Mouse (Mus musculus) lung, adult 18-20 months (tissue): ENCODE data around the gene Htr1f.

ENCODE experiments used
- DNase-seq, 2 experiments: peaks; one replicate each; pipeline ENCODE4 v3.0.0; 2022; ENCODE audit warnings: mixed read lengths in 2 of 2

Gene Htr1f

DNA sequence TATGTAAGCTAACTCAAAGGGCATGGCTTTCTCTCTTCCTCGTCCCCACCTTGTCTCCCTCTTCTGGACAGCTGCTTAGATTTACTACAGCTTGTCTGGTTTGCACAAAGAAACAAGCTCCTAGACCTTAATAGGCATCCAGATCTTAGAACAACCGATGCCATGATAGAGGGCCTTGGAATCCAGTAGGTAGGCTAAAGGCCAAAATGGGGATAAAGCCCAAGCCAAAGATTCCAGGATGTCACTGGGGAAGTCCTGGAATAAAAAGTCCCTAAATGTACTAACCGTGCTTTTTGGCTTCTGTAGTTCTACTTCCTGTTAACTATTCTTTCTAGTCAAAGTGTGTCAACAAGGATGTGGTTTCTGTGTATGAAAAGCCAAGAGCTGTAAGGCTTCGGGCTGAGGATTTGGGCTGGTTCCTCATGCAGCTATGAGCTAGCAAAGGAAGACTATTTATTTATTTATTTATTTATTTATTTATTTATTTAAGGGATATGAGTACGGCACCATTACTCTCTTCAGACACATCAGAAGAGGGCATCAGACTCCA is 163.9 kb downstream of the Htr1f start:
- DNase-seq, result peak in 1 of 2 experiments; percentile 7

DNA sequence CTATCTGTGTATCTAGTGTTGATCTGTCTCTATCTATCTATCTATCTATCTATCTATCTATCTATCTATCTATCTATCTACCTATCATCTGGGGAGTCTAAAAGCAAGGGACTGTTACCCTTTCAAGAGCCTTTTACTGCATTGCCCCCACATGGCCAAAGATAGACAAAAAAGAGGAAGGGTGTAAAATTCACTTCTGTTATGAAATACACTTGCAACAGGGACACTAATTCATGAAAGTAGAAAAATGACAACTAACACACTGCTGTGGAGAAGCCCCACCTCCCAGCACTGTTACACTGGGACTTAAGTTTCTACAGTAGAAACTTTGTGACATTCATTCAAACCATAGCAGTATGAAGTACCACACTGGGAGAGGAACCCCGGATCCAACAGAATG is 170.9 kb downstream of the Htr1f start:
- DNase-seq, result no peak

DNA sequence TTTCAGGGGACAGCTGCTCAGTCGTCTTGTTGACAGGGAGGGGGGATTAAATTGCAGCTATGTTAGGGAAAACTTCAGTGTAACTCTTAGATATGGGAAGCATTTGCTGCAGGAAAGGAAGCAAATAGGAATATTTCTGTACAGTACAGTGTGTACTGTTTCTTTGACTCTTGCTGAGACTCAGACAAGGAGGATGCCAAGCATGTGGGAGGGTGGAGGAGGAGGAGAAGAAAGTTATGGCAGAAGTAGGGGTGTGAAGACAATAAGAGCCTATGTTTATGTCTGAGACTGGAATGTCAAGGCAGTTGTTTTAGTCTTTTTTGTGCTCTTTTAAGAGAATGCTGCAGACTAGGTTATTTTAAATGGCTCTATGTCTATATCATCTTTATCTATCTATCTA is 171.6 kb downstream of the Htr1f start:
- no peak for DNase-seq

DNA sequence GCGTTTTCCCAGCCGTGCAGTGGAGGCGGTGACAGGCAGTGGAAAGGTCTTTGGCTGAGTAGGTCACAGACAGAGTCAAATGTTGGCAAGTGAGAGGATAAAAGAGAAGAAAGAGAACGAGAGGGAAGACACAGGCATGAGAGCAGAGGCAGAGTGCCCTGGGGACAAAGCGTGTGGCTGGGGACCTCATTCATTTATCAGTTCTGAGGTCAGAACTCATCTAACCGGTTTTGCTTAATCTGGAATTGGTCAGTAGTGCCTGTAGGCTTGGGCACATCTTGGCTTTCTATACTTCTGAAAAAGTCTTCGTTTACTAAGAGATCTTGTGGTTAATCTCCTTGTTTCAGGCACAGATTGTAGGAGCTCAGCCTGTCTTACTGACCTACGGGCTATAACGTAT is 182.2 kb downstream of the Htr1f start:
- DNase-seq, result no peak

DNA sequence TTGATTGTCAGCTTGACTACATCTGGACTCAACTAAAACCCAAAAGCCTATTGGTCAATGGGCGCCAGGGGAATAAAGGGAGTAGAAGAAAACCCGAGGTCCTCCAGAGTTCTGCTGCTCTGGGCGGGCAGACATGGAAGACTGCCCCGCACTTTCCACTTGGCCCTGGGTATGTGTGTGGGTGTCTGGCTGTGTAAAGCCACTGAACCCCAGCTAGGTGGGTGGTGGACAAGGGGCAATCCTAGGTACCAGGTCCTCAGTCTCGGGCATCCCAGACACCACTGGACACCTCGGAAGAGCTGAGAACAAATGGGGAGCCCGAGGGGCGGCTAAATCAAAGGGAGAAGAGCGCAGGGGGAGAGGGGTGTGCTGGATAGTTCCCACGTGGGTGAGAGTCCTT is 196.9 kb downstream of the Htr1f start:
- no peak for DNase-seq

DNA sequence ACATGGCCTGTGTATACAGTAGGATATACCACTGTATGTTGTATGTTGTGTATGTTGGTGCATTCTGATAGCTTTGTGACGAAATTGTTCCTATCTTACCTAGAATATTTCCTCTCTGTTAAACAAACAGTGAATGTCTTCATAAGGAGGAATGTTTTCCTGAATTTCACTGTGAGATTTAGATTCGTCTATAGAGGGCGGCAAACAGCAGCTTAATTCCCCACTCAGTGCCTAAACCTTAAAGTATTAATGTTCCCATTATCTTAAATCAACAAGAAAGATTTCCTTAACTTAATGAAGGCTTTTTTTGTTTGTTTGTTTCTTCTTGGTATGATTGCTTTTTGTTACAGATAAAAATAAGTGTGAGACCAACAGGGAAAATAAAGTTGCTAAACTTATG is 198.5 kb downstream of the Htr1f start:
- no peak for DNase-seq

DNA sequence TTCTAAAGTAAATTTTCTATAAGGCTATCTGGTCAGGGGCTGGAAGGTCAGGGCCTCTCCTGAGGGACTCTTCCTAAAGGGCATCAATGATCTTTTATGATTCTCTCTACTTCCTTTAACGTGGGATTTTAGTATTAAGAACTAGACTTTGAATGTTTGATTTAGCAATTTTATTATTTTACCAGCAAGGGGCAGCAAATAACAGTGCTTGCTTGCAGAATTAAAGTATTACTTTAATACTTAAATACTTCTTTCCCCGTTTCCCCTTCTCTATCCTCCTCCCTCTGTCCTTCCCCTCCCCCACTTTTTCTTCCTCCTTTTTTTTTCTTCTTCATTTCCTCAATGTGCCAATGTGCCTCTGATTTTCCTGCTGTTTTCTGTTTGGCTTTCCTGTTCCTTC is 202.3 kb downstream of the Htr1f start:
- DNase-seq, result no peak

DNA sequence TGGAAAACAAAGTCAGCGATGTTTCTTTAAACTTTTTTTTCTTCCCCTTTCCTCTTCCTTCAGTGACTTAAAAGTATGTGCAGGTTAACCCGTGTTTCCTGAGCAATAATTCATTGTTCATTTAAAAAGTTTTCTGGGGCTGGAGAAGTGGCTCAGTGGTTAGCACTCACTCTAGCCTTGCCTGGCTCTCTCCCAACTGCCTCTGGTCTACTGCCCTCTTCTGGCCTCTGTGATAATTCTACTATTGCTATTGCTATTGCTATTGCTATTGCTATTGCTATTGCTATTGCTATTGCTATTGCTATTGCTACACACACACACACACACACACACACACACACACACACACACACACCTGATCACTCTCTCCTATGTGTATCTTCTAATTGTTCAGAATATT is 206.6 kb downstream of the Htr1f start:
- DNase-seq, result peak in 1 of 2 experiments; percentile 20

DNA sequence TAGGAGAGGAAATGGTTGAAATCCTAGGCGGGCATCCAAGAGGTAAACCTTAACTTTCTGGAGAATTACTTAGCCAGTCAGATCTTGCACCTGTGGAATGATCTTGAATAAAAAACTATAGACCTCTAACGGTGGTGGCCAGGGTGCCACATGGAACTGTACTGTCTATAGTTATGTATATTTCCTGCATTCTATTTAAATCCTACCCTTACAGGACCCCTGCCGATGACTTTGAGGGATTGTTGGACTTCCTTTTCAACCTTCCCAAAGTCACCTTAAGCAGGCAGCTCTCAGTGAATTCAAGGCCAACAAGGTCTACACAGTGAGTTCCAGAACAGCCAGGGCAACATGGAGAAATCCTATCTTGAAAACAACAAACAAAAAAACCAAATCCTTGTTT is 216.2 kb downstream of the Htr1f start:
- DNase-seq, result no peak

DNA sequence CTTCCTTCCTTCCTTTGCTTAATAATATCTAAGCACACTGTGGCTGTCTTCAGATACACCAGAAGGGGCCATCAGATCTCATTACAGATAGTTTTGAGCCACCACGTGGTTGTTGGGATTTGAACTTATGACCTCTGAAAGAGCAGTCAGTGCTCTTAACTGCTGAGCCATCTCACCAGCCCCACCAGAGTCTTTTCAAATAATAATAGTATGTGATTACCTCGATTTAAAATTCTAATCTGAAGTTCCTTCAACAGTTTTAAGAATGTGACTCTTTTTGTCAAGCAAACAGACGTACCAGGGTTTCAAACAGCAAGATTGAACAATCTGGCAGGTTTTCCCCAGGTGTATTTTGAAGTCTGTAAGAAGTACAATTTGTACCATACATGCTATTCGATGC is 220.1 kb downstream of the Htr1f start:
- no peak for DNase-seq

DNA sequence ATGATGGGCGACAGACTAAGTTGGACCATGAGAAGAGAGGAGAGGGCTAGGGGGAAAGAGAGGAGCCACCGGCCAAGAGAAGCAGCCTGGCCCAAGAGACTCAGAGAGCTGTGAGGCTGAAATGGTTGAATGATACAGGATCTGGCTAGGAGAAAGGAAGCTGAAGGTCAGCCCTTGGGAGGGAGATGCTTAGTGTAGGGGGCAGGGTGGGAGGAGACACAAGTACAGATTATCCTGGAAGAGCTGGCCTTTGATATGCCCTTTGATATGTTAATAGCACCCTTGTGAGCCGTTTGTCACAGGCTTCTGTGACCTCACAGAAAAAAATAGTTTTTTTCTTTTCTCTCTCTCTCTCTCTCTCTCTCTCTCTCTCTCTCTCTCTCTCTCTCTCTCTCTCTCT is 220.5 kb downstream of the Htr1f start:
- no peak for DNase-seq

DNA sequence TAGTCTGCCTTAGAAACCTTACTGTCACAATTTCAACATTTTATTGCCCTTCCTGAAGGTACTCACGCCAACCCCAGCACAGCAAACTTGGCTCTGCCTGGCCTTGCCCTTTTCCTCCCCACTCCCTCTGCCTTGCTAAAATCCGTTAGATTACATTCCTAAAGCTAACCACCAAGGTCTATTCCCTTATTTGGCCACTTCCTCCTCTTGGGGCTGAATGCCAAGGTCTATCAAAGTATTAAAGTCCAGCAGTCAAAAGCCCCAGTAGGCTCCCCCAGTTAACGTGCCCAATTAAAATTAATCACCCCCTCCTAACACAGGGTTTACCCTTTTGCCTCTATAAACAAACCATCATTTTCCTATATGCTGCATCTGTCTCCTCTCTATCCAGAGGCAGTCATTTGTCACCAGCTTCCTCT is 221.2 kb downstream of the Htr1f start:
- no peak for DNase-seq

DNA sequence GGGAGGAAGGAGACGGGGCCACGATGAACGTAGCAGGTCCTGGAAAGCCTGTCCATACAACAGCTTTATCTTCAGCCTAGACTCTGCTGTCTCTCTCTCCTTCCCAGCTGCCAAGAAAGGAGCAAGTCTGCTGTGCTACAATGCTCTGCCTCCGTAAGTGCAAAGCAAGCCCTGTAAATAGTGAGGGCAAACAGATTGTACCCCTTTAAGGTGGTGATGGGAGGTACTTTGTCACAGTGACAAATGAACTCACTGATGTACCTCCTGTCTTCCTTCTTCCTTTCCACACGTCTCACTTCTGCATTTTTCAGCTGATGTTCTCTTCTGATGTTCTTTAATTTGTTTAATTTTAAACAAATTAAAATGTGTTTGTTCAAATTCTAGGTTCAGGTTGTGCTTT is 221.8 kb downstream of the Htr1f start:
- no peak for DNase-seq

DNA sequence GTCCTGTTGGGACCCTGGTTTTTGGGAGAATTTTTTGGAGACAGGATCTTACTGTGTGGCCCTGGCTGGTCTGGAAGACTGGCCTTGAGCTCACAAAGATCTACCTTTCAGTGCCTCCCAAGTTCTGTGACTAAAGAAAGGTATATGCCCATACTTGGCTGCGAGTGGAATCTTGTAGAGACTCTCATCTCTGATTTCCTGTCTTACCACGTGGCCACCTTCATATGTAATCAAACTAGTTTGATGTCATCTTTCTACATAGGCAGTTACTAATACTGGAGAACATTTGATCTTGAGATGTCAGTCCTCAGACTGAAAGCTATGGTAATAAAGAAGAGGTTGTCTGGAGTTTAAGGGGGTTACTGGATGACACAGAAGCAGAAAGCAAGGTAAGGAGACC is 224.2 kb downstream of the Htr1f start:
- DNase-seq, result no peak

DNA sequence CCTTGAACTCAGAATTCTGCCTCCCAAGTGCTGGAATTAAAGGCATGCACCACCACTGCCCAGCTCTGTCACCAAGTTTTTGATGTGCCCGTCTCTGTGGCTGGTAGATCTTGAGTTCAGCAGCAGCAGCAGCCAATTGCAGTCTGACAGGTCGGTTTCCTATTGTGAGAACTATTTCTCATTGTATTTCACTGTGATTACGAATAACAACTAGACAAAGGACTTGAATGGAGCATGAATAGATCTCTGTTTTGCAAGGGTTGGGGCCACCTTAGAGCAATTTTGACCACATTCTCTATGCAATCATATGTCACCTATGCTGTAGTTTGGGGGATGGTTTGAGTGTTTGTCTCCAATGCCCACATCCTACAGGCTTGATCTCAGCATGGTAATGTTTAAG is 224.7 kb downstream of the Htr1f start:
- no peak for DNase-seq

DNA sequence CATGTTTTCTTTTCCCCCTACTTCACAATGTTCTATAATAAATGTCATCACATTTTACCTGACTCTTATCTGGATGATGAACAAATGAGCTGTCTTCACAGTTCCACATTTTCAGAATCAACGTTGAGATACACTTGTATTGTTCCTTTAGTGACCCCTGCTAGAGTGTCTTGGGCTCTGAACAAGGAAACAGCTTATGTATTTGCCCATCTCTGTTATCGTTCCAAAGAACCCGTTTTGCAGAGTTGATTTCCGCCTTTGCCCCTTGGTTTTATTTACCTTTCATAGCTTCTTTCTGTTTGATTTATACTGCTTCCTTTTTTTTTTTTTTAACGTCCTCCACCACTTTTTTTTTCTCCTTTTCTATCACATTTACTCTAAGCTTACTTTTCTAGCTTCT is 225.9 kb downstream of the Htr1f start:
- DNase-seq, result no peak

DNA sequence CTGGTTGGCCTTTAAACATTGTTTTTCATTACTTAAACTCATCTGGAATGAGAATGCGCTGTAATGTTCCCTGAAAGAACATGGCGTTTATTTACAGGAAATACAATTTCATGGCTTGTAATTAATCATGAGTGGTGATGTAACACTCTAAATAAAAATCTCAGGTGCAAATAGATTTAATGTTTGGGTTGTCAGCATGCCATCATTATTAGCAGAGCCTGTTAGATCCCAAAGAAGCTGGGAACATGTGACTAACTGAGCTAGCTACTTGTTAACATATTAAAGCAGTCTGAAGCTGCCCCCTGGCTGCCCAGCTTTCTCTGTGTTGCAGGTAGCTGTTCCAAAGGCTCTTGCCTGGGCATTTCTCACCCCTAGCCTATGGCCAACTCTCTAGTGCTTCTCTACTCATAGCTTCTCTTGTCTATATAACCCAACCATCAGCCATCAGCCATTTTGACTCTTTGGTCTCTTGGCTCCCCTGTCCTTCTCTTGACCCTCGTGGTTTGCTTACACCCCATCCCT is 227.0 kb downstream of the Htr1f start:
- peak in 1 of 2 experiments; percentile 25 for DNase-seq

DNA sequence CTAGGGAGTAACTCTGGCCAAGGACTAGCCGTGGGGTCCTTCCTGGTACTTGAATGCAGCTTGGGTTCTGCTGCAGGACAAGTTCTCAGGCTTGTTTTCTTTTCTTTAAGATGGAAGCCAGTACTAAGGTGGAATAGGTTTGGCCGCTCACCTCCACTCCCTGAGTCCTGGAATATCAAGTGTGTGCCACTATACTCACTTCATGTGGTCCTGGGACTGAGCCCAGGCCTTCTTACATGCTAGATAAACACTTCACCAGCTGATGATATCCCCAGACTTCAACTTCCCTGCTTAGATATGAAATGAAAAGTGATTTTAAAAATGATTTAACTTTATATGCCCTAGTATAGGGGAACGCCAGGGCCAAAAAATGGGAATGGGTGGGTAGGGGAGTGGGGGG is 228.3 kb downstream of the Htr1f start:
- peak; percentile 37 to 42 for DNase-seq

DNA sequence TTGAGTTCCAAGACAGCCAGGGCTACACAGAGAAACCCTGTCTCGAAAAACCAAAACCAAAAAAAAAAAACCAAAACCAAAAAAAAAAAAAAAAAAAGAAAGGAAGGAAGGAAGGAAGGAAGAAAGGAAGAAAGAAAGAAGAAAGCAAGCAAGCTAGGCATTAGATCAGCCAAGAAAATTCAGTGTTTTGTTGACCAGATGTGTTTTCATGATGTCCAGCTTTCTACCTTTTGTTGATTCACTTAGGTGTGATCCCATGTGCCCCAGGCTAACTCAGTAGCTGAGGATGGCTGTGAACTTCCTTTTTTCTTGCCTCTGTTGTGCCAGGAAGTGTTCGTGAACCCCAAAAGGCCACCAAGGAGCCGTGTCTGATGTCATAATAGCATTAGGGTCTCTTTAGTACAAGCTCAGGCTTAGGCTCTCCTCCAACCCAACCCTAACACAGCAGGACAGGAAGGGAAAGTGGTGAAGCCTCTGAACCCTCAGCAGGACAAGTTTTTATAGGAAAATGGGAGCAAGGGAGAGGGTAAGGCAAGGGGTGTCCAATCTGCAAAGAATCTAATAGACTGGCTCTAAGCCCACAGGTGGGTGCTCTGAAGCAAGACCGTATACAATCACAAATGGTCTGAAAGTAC is 228.9 kb downstream of the Htr1f start:
- no peak for DNase-seq

DNA sequence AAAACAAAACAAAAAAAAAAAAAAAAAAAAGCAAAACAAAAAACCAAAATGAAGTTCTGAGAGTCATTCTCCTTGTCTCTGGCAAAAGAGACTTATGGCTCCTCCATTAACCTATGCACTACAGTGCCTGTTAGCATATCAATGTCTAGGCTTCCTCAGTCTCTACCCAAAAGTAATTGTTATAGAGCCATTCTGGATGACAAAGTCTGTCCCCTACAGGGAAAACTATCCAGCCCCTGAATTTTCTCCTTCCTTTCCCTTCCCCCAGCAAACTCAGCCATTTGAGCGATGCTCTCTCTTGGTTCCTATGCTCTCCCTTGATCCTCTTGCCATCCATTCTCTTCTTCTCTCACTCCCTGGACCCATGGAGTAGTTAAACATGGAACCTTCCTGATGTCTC is 229.8 kb downstream of the Htr1f start:
- no peak for DNase-seq

DNA sequence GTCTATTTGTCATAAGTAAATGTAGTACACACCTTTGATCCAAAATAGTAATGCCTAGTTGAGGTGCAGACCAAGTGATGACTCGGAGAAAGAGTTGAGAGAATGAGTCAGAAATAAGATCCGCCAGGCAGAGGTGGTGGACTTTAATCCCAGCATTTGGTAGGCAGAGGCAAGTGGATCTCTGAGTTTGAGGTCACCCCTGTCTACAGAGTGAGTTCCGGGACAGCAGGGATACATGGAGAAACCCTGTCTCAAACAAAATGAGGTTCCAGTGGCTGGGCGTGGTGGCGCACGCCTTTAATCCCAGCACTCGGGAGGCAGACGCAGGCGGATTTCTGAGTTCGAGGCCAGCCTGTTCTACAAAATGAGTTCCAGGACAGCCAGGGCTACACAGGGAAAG is 230.3 kb downstream of the Htr1f start:
- no peak for DNase-seq
